Mouse (Mus musculus): ENCODE measurements at regions not wholly inside any gene's neighbourhood (a gene's known extent, or its start where the extent isn't known, plus 50 kb on each side); places are given as distances from the start of the nearest gene placed in this dataset.

DNA sequence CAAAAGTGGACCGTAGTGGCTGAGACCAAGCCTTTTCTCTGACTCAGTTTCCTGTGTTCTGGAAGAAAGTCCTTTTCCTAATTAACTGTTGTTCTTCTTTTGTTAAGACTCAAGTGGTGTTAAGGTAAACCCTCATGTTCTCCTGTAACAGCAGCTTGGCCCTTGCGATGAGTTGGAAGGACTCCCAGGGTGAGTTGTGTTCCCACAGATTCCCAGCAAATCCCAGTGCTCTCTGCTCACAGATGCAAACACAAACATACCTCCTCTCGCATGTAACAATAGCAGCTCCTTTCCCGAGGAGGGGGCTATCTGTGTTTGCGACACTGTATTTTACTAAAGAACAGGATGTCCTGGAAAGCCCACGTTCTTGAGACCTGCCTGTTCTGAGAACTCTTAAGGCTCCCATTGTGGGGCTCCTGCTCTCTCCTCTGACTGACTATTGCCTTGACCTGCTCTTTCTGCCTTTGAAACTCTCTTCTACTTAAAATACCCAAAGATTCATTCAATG is 158.8 kb upstream of the Tgfbr2 start:
- Histone ChIP-seq H3K4me2 (ENCODE audit: low read depth, low read length) (no peak overlapping the region), H3K27ac (ENCODE audit: low read length) (no peak overlapping the region), H3K9ac (ENCODE audit: low read length) (no peak overlapping the region), H3K4me1 (ENCODE audit: control insufficient read depth, insufficient read depth, low read length) (no peaks in the 10 kb centered on the region), H3K4me3 (replicated peaks; ENCODE audit: low read length) (no peak overlapping the region), H3K36me3 (ENCODE audit: control insufficient read depth, insufficient read depth, low read length) (no peaks in the 10 kb centered on the region), H3K9me3 (replicated peaks; ENCODE audit: control insufficient read depth, low read length) (no peaks in the 10 kb centered on the region), H3K27me3 (ENCODE audit: control insufficient read depth, insufficient read depth, low read length) (no peaks in the 10 kb centered on the region)
- ATAC-seq (ENCODE audit: insufficient read depth, low FRiP score): no peak
- WGBS: 59% methylated on average over 6 of the region's 6 CpGs

DNA sequence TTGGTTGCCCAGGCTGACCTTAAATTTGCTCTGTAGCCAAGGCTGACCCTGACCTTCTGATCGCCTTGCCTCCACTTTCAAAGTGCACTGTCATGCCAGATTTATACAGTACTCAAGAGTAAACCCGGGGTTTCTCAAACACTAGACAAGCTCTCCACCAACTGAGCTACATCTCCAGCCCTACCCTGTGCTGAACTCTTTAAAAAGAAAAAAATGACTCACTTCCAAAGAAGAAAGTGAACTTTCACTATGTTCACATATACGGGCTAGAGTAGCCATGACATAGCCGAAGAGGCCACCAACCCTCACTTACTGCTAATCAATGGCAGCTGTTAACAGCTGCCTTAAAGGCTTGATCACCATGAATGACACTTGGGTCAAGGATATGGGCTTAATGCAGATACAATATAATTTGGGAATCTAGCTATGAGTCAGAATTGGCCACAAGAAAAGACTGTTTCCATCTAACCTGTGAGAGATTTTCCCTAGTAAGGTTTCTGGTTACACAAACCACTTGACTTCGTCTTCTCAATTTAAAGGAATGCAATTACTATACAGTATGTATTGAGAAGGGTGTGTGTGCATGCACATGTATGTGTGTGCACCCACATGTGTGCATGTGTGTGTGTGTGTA is 157.4 kb upstream of the Tgfbr2 start:
- H3K4me3 ChIP-seq (replicated peaks; ENCODE audit: low read length): no peak overlapping the region
- H3K27ac ChIP-seq (ENCODE audit: low read length): no peak overlapping the region
- H3K4me2 ChIP-seq (ENCODE audit: low read depth, low read length): no peak overlapping the region
- H3K36me3 ChIP-seq (ENCODE audit: control insufficient read depth, insufficient read depth, low read length): no peaks in the 10 kb centered on the region
- ATAC-seq (ENCODE audit: insufficient read depth, low FRiP score): no peak
- no peaks in the 10 kb centered on the region for H3K27me3 ChIP-seq (ENCODE audit: control insufficient read depth, insufficient read depth, low read length)
- WGBS: 87% methylated on average over 5 of the region's 5 CpGs
- H3K4me1 ChIP-seq (ENCODE audit: control insufficient read depth, insufficient read depth, low read length): no peaks in the 10 kb centered on the region
- H3K9ac ChIP-seq (ENCODE audit: low read length): no peak overlapping the region
- H3K9me3 ChIP-seq (replicated peaks; ENCODE audit: control insufficient read depth, low read length): no peaks in the 10 kb centered on the region

DNA sequence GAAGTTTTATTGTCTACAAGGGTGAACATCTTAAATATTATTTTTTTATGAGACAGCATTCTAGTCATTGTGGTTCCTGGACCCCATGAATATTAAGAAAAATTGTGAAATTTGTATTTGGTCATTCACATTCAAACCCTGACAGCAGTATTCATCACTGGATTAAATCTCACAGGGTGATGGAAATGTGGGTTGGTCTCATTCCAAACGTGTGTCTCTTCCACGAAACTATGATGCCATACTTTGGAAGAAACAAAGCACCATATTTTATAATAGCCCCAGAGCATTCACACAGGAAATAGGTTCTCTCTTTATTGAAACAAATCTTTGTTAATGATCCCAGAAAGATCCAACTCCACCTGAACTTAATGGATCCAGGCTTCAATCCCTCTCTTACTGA is 156.2 kb upstream of the Tgfbr2 start:
- no peak for ATAC-seq (ENCODE audit: insufficient read depth, low FRiP score)
- 71% methylated on average over 2 of the region's 2 CpGs for WGBS
- H3K27me3 ChIP-seq (ENCODE audit: control insufficient read depth, insufficient read depth, low read length): no peaks in the 10 kb centered on the region
- H3K4me3 ChIP-seq (replicated peaks; ENCODE audit: low read length): no peak overlapping the region
- H3K4me2 ChIP-seq (ENCODE audit: low read depth, low read length): no peak overlapping the region
- H3K9me3 ChIP-seq (replicated peaks; ENCODE audit: control insufficient read depth, low read length): no peaks in the 10 kb centered on the region
- H3K27ac ChIP-seq (ENCODE audit: low read length): no peak overlapping the region
- H3K4me1 ChIP-seq (ENCODE audit: control insufficient read depth, insufficient read depth, low read length): no peaks in the 10 kb centered on the region
- H3K9ac ChIP-seq (ENCODE audit: low read length): no peak overlapping the region
- H3K36me3 ChIP-seq (ENCODE audit: control insufficient read depth, insufficient read depth, low read length): no peaks in the 10 kb centered on the region

DNA sequence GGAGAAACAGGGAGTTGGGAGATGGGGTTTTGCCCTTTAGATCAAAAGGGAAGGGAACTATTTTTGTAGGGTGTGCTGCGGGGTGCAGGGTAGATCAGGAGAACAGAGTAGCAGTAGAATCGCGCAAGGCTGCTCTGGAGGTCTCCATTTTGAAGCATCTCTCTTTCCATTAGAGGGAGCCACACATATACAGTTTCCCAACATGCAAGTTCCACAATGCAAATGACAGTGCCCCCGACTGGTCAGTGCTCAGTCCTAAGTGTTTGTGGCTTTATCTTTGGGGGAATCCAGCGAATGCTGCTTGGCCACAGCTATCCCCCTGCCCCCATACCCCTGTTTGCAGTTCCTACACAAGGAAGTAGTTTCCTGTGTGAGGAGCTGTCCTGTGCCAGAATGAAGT is 155.6 kb upstream of the Tgfbr2 start:
- 63% methylated on average over 5 of the region's 5 CpGs for WGBS
- Histone ChIP-seq H3K9me3 (replicated peaks; ENCODE audit: control insufficient read depth, low read length) (no peaks in the 10 kb centered on the region), H3K9ac (ENCODE audit: low read length) (no peak overlapping the region), H3K4me2 (ENCODE audit: low read depth, low read length) (no peak overlapping the region), H3K4me1 (ENCODE audit: control insufficient read depth, insufficient read depth, low read length) (no peaks in the 10 kb centered on the region), H3K27me3 (ENCODE audit: control insufficient read depth, insufficient read depth, low read length) (no peaks in the 10 kb centered on the region), H3K27ac (ENCODE audit: low read length) (no peak overlapping the region), H3K4me3 (replicated peaks; ENCODE audit: low read length) (no peak overlapping the region), H3K36me3 (ENCODE audit: control insufficient read depth, insufficient read depth, low read length) (no peaks in the 10 kb centered on the region)
- no peak for ATAC-seq (ENCODE audit: insufficient read depth, low FRiP score)

DNA sequence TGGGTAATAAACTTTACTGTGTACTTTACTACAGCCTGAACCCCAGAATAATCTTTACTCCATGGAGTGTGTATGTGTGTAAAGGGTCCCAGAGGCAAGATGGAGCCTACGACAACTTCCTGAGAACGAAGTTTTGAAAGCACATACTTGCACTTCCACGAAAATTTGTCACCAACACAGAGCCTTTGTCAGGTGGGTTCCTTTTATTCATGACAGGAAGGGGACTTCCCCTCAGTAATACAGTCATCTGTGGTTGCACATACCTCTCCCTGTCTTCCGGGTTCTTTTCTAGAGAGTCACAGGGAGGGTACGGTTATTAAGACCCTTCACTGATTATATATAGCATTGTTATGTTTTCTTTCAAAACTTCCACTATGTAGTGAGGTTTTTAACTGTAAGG is 154.0 kb upstream of the Tgfbr2 start:
- Histone ChIP-seq H3K9ac (ENCODE audit: low read length) (no peak overlapping the region), H3K27ac (ENCODE audit: low read length) (no peak overlapping the region), H3K9me3 (replicated peaks; ENCODE audit: control insufficient read depth, low read length) (no peaks in the 10 kb centered on the region), H3K4me2 (ENCODE audit: low read depth, low read length) (no peak overlapping the region), H3K36me3 (ENCODE audit: control insufficient read depth, insufficient read depth, low read length) (no peaks in the 10 kb centered on the region), H3K4me1 (ENCODE audit: control insufficient read depth, insufficient read depth, low read length) (no peaks in the 10 kb centered on the region), H3K27me3 (ENCODE audit: control insufficient read depth, insufficient read depth, low read length) (no peaks in the 10 kb centered on the region), H3K4me3 (replicated peaks; ENCODE audit: low read length) (no peak overlapping the region)
- ATAC-seq (ENCODE audit: insufficient read depth, low FRiP score): no peak
- WGBS: 75% methylated on average over 5 of the region's 5 CpGs

DNA sequence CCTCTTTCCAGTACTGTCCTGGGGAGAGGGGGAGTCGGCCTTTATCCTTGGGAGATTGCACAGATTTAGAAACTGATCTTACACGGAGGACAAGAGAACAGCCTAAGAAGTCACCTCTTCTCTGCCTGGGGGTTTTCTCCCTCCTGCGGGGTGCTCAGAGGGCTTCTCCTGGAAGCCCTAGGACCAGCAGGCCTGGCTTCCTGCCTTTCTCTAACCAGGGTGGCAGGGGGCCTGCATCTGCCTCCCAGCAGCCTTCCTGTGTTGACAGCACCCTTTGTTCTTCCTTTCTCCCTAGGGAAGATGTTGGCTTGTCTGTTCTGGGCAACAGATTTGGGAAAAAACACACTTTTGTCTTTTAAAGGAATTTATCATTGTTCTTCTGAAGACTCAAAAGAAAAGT is 153.0 kb upstream of the Tgfbr2 start:
- Histone ChIP-seq H3K36me3 (ENCODE audit: control insufficient read depth, insufficient read depth, low read length) (no peaks in the 10 kb centered on the region), H3K4me1 (ENCODE audit: control insufficient read depth, insufficient read depth, low read length) (no peaks in the 10 kb centered on the region), H3K9me3 (replicated peaks; ENCODE audit: control insufficient read depth, low read length) (no peaks in the 10 kb centered on the region), H3K4me2 (ENCODE audit: low read depth, low read length) (no peak overlapping the region), H3K27me3 (ENCODE audit: control insufficient read depth, insufficient read depth, low read length) (no peaks in the 10 kb centered on the region), H3K4me3 (replicated peaks; ENCODE audit: low read length) (no peak overlapping the region), H3K27ac (ENCODE audit: low read length) (no peak overlapping the region), H3K9ac (ENCODE audit: low read length) (no peak overlapping the region)
- ATAC-seq (ENCODE audit: insufficient read depth, low FRiP score): no peak
- 46% methylated on average over 3 of the region's 3 CpGs for WGBS

DNA sequence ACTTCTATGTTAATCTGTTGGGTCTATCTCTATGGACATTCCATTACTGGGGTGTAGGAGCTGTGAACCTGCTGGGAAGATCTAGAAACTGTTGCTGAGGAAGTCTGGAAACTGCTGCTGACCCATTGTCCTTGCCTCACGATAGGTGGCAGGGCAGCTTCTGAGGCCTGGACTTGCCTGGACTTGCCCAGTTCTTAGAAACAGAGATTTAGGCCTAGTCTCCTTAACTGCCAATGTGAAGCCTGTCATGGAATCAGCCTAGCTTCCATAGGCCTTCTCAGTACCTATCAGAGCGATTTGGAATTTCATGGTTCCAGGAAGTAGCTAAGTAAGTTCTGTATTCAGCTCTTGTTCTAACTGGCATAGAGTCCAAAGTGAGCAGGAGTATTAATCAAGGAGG is 151.9 kb upstream of the Tgfbr2 start:
- Histone ChIP-seq H3K9ac (ENCODE audit: low read length) (no peak overlapping the region), H3K27ac (ENCODE audit: low read length) (no peak overlapping the region), H3K4me3 (replicated peaks; ENCODE audit: low read length) (no peak overlapping the region), H3K4me1 (ENCODE audit: control insufficient read depth, insufficient read depth, low read length) (no peaks in the 10 kb centered on the region), H3K36me3 (ENCODE audit: control insufficient read depth, insufficient read depth, low read length) (no peaks in the 10 kb centered on the region), H3K9me3 (replicated peaks; ENCODE audit: control insufficient read depth, low read length) (no peaks in the 10 kb centered on the region), H3K4me2 (ENCODE audit: low read depth, low read length) (no peak overlapping the region), H3K27me3 (ENCODE audit: control insufficient read depth, insufficient read depth, low read length) (no peaks in the 10 kb centered on the region)
- WGBS: 91% methylated on average over 2 of the region's 2 CpGs
- ATAC-seq (ENCODE audit: insufficient read depth, low FRiP score): no peak

DNA sequence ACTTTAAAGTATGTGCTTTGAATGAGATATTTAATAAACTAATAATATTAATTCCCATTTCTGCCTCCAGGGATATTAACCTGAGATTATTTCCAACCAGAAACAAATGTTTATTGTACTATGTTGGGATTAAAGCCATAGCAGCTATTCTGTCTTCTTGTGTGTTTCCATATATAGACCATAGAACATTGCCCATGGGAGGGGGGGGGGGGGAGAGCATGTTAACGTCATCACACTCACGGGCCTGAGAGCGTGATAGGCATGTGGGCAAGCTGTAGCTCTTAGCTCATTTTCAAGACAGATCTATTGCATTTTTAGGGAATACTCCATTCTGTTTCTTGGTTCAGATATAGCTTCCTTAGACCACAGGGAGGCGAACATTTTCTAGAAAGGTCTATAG is 149.8 kb upstream of the Tgfbr2 start:
- WGBS: 72% methylated on average over 4 of the region's 4 CpGs
- Histone ChIP-seq H3K4me1 (ENCODE audit: control insufficient read depth, insufficient read depth, low read length) (no peaks in the 10 kb centered on the region), H3K27ac (ENCODE audit: low read length) (no peak overlapping the region)

DNA sequence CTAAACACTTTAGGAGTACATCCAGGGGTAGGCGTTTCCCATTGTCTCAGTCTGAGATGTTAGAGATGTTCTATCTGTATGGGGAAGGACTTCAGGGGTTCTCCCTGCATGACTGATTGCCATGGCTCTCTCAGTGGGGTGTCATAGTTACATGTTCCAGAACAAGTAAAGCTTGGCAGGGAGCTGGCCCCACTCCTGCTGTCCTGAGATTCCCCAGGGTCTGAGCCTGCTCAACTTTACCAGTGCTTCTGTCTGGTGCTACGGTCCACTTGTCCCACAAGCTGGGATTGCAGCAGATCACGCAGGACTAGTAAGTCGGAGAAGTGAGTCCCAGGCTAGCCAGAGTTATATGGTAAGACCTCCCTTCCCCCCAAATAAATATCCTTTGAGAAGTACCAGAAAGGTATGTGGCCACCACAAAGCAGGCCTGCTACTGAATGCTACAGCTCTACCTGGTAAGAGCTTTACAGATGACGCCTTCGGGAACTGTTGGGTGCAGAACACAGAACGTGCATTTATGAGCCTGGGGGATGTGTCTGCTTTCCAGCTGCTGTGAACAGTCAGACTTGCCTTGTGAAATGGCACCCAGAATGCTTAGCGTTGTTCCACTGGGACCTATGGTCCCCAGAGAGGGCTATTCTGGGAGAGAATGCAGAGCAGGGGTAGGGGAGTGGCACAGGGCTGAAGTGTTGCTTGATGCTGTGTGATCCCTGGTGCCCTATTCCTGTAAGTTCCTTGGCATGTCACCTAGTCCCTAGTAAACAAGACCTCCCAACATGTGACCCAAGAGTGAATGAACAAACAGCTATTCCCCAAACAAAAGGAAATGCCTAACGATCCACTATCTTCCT is 148.9 kb upstream of the Tgfbr2 start:
- no peaks in the 10 kb centered on the region for H3K4me1 ChIP-seq (ENCODE audit: control insufficient read depth, insufficient read depth, low read length)
- no peak overlapping the region for H3K4me3 ChIP-seq (replicated peaks; ENCODE audit: low read length)
- ATAC-seq (ENCODE audit: insufficient read depth, low FRiP score): no peak
- no peaks in the 10 kb centered on the region for H3K27me3 ChIP-seq (ENCODE audit: control insufficient read depth, insufficient read depth, low read length)
- 69% methylated on average over 9 of the region's 9 CpGs for WGBS
- no peaks in the 10 kb centered on the region for H3K9me3 ChIP-seq (replicated peaks; ENCODE audit: control insufficient read depth, low read length)
- no peak overlapping the region for H3K9ac ChIP-seq (ENCODE audit: low read length)
- H3K36me3 ChIP-seq (ENCODE audit: control insufficient read depth, insufficient read depth, low read length): no peaks in the 10 kb centered on the region
- H3K27ac ChIP-seq (ENCODE audit: low read length): no peak overlapping the region
- H3K4me2 ChIP-seq (ENCODE audit: low read depth, low read length): no peak overlapping the region

More for the DNA sequence above, 149.8 kb upstream of the Tgfbr2 start:
- Histone ChIP-seq H3K4me2 (ENCODE audit: low read depth, low read length) (no peak overlapping the region), H3K4me3 (replicated peaks; ENCODE audit: low read length) (no peak overlapping the region), H3K27me3 (ENCODE audit: control insufficient read depth, insufficient read depth, low read length) (no peaks in the 10 kb centered on the region), H3K36me3 (ENCODE audit: control insufficient read depth, insufficient read depth, low read length) (no peaks in the 10 kb centered on the region), H3K9me3 (replicated peaks; ENCODE audit: control insufficient read depth, low read length) (no peaks in the 10 kb centered on the region), H3K9ac (ENCODE audit: low read length) (no peak overlapping the region)
- no peak for ATAC-seq (ENCODE audit: insufficient read depth, low FRiP score)
